Mouse (Mus musculus): ENCODE measurements around the gene Tmem25. TPM values are rescaled to one million over a fixed set of nuclear protein-coding genes. Genes with fewer than 3 reads are reported as not detected.

Gene Tmem25
- polyA plus RNA-seq, 1 experiment from 2014 or later: 1.2 TPM

DNA sequence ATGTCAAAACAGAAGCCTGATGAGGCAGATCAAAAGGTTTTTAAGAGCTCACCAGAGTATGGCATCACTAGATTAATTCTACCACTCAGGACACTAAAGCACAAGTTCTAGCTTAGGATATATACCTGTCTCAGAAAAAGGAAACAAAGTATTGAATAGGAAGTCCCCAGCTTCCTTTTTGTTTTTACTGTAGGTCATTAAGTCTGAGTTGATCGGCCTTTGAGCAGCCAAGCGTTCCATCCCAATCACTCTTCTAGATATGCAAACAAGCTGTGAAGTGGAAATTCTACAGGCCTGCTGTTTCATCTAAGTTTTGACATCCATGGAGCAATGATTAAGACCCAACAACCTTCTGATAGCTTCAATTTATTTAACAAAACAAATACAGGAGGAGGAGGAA is 38.2 kb downstream of the Tmem25 start:
- H3K4me3 ChIP-seq (ENCODE audit: low read length): no peak overlapping the region
- H3K9me3 ChIP-seq (ENCODE audit: control insufficient read depth, low read length): no peaks in the 10 kb centered on the region
- no peak overlapping the region for H3K27ac ChIP-seq (ENCODE audit: low read length)
- H3K9ac ChIP-seq (ENCODE audit: low read length): no peak overlapping the region
- H3K4me1 ChIP-seq (replicated peaks; ENCODE audit: control insufficient read depth, insufficient read depth, low read length): peaks cover 12% of the 10 kb centered on the region
- H3K27me3 ChIP-seq (ENCODE audit: control insufficient read depth, insufficient read depth, low read depth, low read length): no peaks in the 10 kb centered on the region
- peaks cover 13% of the 10 kb centered on the region for H3K36me3 ChIP-seq (ENCODE audit: control insufficient read depth, insufficient read depth, low read length)
- no peak overlapping the region for H3K4me2 ChIP-seq (ENCODE audit: low read depth, low read length)
- 54% methylated on average over 2 of the region's 2 CpGs for WGBS
- ATAC-seq (ENCODE audit: low read depth): no peak

DNA sequence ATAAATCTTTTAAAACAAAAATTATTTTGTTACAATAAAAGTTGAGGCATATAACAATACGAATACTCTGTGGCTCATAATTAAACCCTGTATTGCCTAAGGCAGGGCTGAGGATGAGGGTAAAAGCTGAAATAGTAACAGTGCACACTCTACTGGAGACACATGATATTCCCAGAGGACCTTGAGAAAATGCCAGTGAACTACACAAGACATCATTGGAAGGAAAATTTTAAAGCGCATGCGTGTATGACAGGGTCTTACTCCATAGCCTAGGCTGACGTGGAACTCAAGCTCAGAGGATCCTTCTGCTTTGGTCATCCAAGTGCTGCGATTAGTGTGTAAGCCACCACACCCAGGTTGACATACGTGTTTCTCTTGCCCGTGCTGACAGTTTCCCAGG is 50.6 kb downstream of the Tmem25 start:
- peaks cover 55% of the 10 kb centered on the region for H3K36me3 ChIP-seq (ENCODE audit: control insufficient read depth, insufficient read depth, low read length)
- no peak overlapping the region for H3K9ac ChIP-seq (ENCODE audit: low read length)
- 90% methylated on average over 7 of the region's 7 CpGs for WGBS
- no peak overlapping the region for H3K27ac ChIP-seq (ENCODE audit: low read length)
- no peaks in the 10 kb centered on the region for H3K27me3 ChIP-seq (ENCODE audit: control insufficient read depth, insufficient read depth, low read depth, low read length)
- no peak overlapping the region for H3K4me2 ChIP-seq (ENCODE audit: low read depth, low read length)
- H3K9me3 ChIP-seq (ENCODE audit: control insufficient read depth, low read length): no peaks in the 10 kb centered on the region
- H3K4me3 ChIP-seq (ENCODE audit: low read length): no peak overlapping the region
- no peak for ATAC-seq (ENCODE audit: low read depth)
- no peaks in the 10 kb centered on the region for H3K4me1 ChIP-seq (replicated peaks; ENCODE audit: control insufficient read depth, insufficient read depth, low read length)

DNA sequence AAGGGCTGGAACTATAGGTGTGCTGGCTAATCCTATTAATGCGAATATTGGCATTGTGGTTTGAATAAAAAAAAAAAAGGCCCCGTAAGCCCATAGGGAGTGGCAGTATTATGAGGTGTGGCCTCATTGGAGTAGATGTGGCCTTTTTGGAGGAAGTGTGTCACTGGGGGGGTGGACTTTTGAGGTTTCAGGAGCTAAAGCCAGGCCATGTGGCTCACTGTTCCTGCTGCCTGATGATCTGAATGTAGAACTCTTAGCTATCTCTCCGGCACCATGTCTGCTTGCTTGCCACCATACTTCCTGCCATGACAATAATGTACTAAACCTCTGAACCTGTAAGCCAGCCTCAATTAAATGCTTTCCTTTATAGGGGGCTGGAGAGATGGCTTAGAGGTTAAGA is 51.8 kb downstream of the Tmem25 start:
- Histone ChIP-seq H3K4me1 (replicated peaks; ENCODE audit: control insufficient read depth, insufficient read depth, low read length) (no peaks in the 10 kb centered on the region), H3K9ac (ENCODE audit: low read length) (no peak overlapping the region), H3K9me3 (ENCODE audit: control insufficient read depth, low read length) (no peaks in the 10 kb centered on the region), H3K36me3 (ENCODE audit: control insufficient read depth, insufficient read depth, low read length) (peaks cover 50% of the 10 kb centered on the region), H3K4me2 (ENCODE audit: low read depth, low read length) (no peak overlapping the region), H3K27me3 (ENCODE audit: control insufficient read depth, insufficient read depth, low read depth, low read length) (no peaks in the 10 kb centered on the region), H3K4me3 (ENCODE audit: low read length) (no peak overlapping the region), H3K27ac (ENCODE audit: low read length) (no peak overlapping the region)
- 87% methylated on average over 3 of the region's 3 CpGs for WGBS
- no peak for ATAC-seq (ENCODE audit: low read depth)

DNA sequence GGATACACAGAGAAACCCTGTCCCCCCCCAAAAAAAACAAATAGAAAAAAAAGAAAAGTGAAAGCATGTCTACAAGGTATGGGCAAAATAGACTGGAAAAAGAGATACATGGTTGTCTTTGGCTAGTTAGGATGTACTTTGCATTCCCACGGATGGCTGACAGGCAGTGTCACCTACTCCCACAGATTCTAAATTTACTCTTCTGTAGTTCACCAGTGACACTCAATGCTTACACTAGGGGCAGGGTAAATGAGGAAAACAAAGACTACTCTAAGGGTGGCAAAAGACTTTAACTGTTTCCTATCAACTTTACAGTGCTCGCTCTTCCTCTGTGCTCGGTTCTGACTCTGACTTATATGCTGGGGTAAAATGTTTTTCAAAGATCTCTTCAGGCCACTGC is 52.4 kb downstream of the Tmem25 start:
- Histone ChIP-seq H3K9ac (ENCODE audit: low read length) (no peak overlapping the region), H3K27me3 (ENCODE audit: control insufficient read depth, insufficient read depth, low read depth, low read length) (no peaks in the 10 kb centered on the region), H3K27ac (ENCODE audit: low read length) (no peak overlapping the region), H3K4me3 (ENCODE audit: low read length) (no peak overlapping the region), H3K4me1 (replicated peaks; ENCODE audit: control insufficient read depth, insufficient read depth, low read length) (no peaks in the 10 kb centered on the region), H3K4me2 (ENCODE audit: low read depth, low read length) (no peak overlapping the region), H3K36me3 (ENCODE audit: control insufficient read depth, insufficient read depth, low read length) (peaks cover 46% of the 10 kb centered on the region), H3K9me3 (ENCODE audit: control insufficient read depth, low read length) (no peaks in the 10 kb centered on the region)
- ATAC-seq (ENCODE audit: low read depth): no peak
- WGBS: 87% methylated on average over 3 of the region's 3 CpGs

DNA sequence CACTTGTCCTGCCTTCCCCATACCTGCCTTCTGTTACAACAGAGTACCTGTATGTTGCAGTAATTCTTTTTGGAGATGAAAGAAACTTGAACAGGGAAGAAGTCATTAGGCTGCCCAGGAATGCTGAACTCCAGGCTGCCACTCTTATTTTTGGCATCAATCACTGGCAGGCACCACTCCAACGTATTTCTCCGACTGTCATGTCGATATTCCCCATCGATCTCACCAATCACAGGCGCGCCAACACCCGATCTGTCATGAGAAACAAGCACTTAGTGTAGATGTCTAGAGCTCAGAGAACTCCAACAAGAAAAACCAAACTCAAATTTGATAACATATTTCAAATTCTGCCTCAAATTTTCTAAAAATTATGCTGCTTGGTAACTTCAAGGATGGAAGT is 53.7 kb downstream of the Tmem25 start:
- no peaks in the 10 kb centered on the region for H3K27me3 ChIP-seq (ENCODE audit: control insufficient read depth, insufficient read depth, low read depth, low read length)
- no peak overlapping the region for H3K4me2 ChIP-seq (ENCODE audit: low read depth, low read length)
- H3K9ac ChIP-seq (ENCODE audit: low read length): no peak overlapping the region
- H3K4me3 ChIP-seq (ENCODE audit: low read length): no peak overlapping the region
- H3K9me3 ChIP-seq (ENCODE audit: control insufficient read depth, low read length): no peaks in the 10 kb centered on the region
- ATAC-seq (ENCODE audit: low read depth): no peak
- peaks cover 46% of the 10 kb centered on the region for H3K36me3 ChIP-seq (ENCODE audit: control insufficient read depth, insufficient read depth, low read length)
- H3K4me1 ChIP-seq (replicated peaks; ENCODE audit: control insufficient read depth, insufficient read depth, low read length): no peaks in the 10 kb centered on the region
- 90% methylated on average over 7 of the region's 7 CpGs for WGBS
- H3K27ac ChIP-seq (ENCODE audit: low read length): no peak overlapping the region

Other genes starting within 250 kb of the Tmem25 start
- 0.08 and 0.29 TPM in 2 replicates for gene Cxcr5, start 237.4 kb downstream of the Tmem25 start, polyA plus RNA-seq (2015; fragmentation: Nextera tagmentation; extraction: Ambion mirVana)
- 15.2 and 16.5 TPM in 2 replicates for gene Ddx6, start 194.4 kb downstream of the Tmem25 start, polyA plus RNA-seq (2015; fragmentation: Nextera tagmentation; extraction: Ambion mirVana)
- not detected in 2 replicates for gene Treh, start 126.1 kb downstream of the Tmem25 start, polyA plus RNA-seq (2015; fragmentation: Nextera tagmentation; extraction: Ambion mirVana)
- 26.4 and 28.1 TPM in 2 replicates for gene Phldb1, start 64.1 kb downstream of the Tmem25 start, polyA plus RNA-seq (2015; fragmentation: Nextera tagmentation; extraction: Ambion mirVana)
- gene Arcn1, start 31.5 kb downstream of the Tmem25 start, polyA plus RNA-seq (2015; fragmentation: Nextera tagmentation; extraction: Ambion mirVana): 190 and 201 TPM in 2 replicates
- gene Ift46, start 31.4 kb downstream of the Tmem25 start, polyA plus RNA-seq (2015; fragmentation: Nextera tagmentation; extraction: Ambion mirVana): 99.1 and 112 TPM in 2 replicates
- 0.84 and 3.5 TPM in 2 replicates for gene Ttc36, start 3.8 kb upstream of the Tmem25 start, polyA plus RNA-seq (2015; fragmentation: Nextera tagmentation; extraction: Ambion mirVana)
- gene Kmt2a, start 82.0 kb upstream of the Tmem25 start, polyA plus RNA-seq (2015; fragmentation: Nextera tagmentation; extraction: Ambion mirVana): 8.1 and 11.7 TPM in 2 replicates
- 641 and 656 TPM in 2 replicates for gene Atp5l, start 121.4 kb upstream of the Tmem25 start, polyA plus RNA-seq (2015; fragmentation: Nextera tagmentation; extraction: Ambion mirVana)
- gene Ube4a, start 166.3 kb upstream of the Tmem25 start, polyA plus RNA-seq (2015; fragmentation: Nextera tagmentation; extraction: Ambion mirVana): 26.3 and 28.3 TPM in 2 replicates
- gene Cd3g, start 181.1 kb upstream of the Tmem25 start, polyA plus RNA-seq (2015; fragmentation: Nextera tagmentation; extraction: Ambion mirVana): 6.2 and 16.7 TPM in 2 replicates
- 2.4 and 6.5 TPM in 2 replicates for gene Cd3d, start 182.5 kb upstream of the Tmem25 start, polyA plus RNA-seq (2015; fragmentation: Nextera tagmentation; extraction: Ambion mirVana)
- gene Cd3e, start 210.3 kb upstream of the Tmem25 start, polyA plus RNA-seq (2015; fragmentation: Nextera tagmentation; extraction: Ambion mirVana): 5.5 and 9.4 TPM in 2 replicates
- 14.2 and 15.9 TPM in 2 replicates for gene Mpzl2, start 240.5 kb upstream of the Tmem25 start, polyA plus RNA-seq (2015; fragmentation: Nextera tagmentation; extraction: Ambion mirVana)

All from lung, embryonic 16.5 days (tissue).